Mouse (Mus musculus) cerebellum, postnatal 14 days (tissue): ENCODE results near the gene Osbpl9.

Experiments used
- DNase-seq, 2 experiments: peaks; one replicate each; pipeline ENCODE4 v3.0.0; 2021; ENCODE audit warnings: mixed read lengths in 2 of 2

Osbpl9 gene

GRCm38 (mm10) chr4:109128971-109129370, 73.1 kb downstream of the Osbpl9 start:
- DNase-seq, result no peak

- no peak for DNase-seq
These were observed 74.1 kb downstream of the Osbpl9 start for GRCm38 (mm10) chr4:109128017-109128416.

GRCm38 (mm10) chr4:109126834-109127564, 75.1 kb downstream of the Osbpl9 start:
- DNase-seq, result no peak

- no peak for DNase-seq
These were observed 76.2 kb downstream of the Osbpl9 start for GRCm38 (mm10) chr4:109125746-109126425.

- DNase-seq, result no peak
These were observed 79.1 kb downstream of the Osbpl9 start for GRCm38 (mm10) chr4:109122830-109123555.

GRCm38 (mm10) chr4:109120735-109121134, 81.3 kb downstream of the Osbpl9 start:
- DNase-seq, result no peak

- DNase-seq, result no peak
These were observed 82.4 kb downstream of the Osbpl9 start for GRCm38 (mm10) chr4:109119641-109120125.

GRCm38 (mm10) chr4:109118327-109118659, 83.8 kb downstream of the Osbpl9 start:
- no peak for DNase-seq

GRCm38 (mm10) chr4:109117596-109118326, 84.3 kb downstream of the Osbpl9 start:
- DNase-seq, result peak; percentile 97 to 99

GRCm38 (mm10) chr4:109116938-109117337, 85.1 kb downstream of the Osbpl9 start:
- DNase-seq, result no peak

- DNase-seq, result no peak
These were observed 85.6 kb downstream of the Osbpl9 start for GRCm38 (mm10) chr4:109116494-109116893.

GRCm38 (mm10) chr4:109115742-109116141, 86.3 kb downstream of the Osbpl9 start:
- DNase-seq, result peak in 1 of 2 experiments; percentile 11

GRCm38 (mm10) chr4:109114308-109114707, 87.8 kb downstream of the Osbpl9 start:
- no peak for DNase-seq

- DNase-seq, result no peak
These were observed 89.1 kb downstream of the Osbpl9 start for GRCm38 (mm10) chr4:109112915-109113505.

- DNase-seq, result no peak
These were observed 91.1 kb downstream of the Osbpl9 start for GRCm38 (mm10) chr4:109110978-109111377.

- DNase-seq, result no peak
These were observed 92.4 kb downstream of the Osbpl9 start for GRCm38 (mm10) chr4:109109686-109110085.

- no peak for DNase-seq
These were observed 93.1 kb downstream of the Osbpl9 start for GRCm38 (mm10) chr4:109109012-109109411.

- no peak for DNase-seq
These were observed 95.5 kb downstream of the Osbpl9 start for GRCm38 (mm10) chr4:109106594-109106993.

- DNase-seq, result no peak
These were observed 96.0 kb downstream of the Osbpl9 start for GRCm38 (mm10) chr4:109106034-109106433.

GRCm38 (mm10) chr4:109105254-109105653, 96.8 kb downstream of the Osbpl9 start:
- DNase-seq, result no peak

- no peak for DNase-seq
These were observed 98.8 kb downstream of the Osbpl9 start for GRCm38 (mm10) chr4:109103145-109103883.

GRCm38 (mm10) chr4:109102574-109102973, 99.5 kb downstream of the Osbpl9 start:
- DNase-seq, result no peak
